Mouse (Mus musculus) hindbrain, embryonic 11.5 days (tissue): Measurements from ENCODE around the gene Pwwp2a. TPM values are rescaled to one million over a fixed set of nuclear protein-coding genes. Genes with fewer than 3 reads are reported as not detected.
A peak's percentile ranks its signal among the peaks of the same experiment; 100 is the strongest.

Experiments used
- ATAC-seq: fragments of 200-750 bp; cut with Nextera tagmentation; 2 replicates; pipeline ENCODE4 v1.8.0; 2017; ENCODE audit warnings: mild to moderate bottlenecking, moderate TSS enrichment, moderate library complexity; ENCODE audit not compliant: low FRiP score
- DNase-seq: peaks from one replicate; pipeline ENCODE4 v3.0.0-alpha.2; 2015; ENCODE audit warnings: low spot score
- H3K27ac ChIP-seq: fragments of 300-500 bp; sonication (generic); 2 replicates; pipeline ENCODE4 v1.5.1; 2014; ENCODE audit warnings: mild to moderate bottlenecking, low read depth, low read length
- H3K27me3 ChIP-seq: fragments of 300-500 bp; sonication (generic); 2 replicates; pipeline ENCODE4 v1.6.1; 2014; ENCODE audit warnings: mild to moderate bottlenecking, low read length, moderate library complexity, mixed read lengths; ENCODE audit not compliant: control insufficient read depth, insufficient read depth
- H3K36me3 ChIP-seq: fragments of 300-500 bp; sonication (generic); 2 replicates; pipeline ENCODE4 v1.6.1; 2014; ENCODE audit warnings: mild to moderate bottlenecking, low read length, moderate library complexity, mixed read lengths; ENCODE audit not compliant: control insufficient read depth, insufficient read depth
- H3K4me1 ChIP-seq: fragments of 300-500 bp; sonication (generic); replicated peaks from 2 replicates; pipeline ENCODE4 v1.6.1; 2014; ENCODE audit warnings: low read length, mixed read lengths; ENCODE audit not compliant: control insufficient read depth, insufficient read depth
- H3K4me2 ChIP-seq: fragments of 300-500 bp; sonication (generic); replicated peaks from 2 replicates; pipeline ENCODE4 v1.6.1; 2014; ENCODE audit warnings: mild to moderate bottlenecking, low read depth, low read length
- H3K4me3 ChIP-seq: fragments of 300-500 bp; sonication (generic); 2 replicates; pipeline ENCODE4 v1.5.1; 2014; ENCODE audit warnings: low read depth, low read length
- H3K9ac ChIP-seq: fragments of 300-500 bp; sonication (generic); 2 replicates; pipeline ENCODE4 v1.6.1; 2014; ENCODE audit warnings: low read depth, low read length
- H3K9me3 ChIP-seq: fragments of 300-500 bp; sonication (generic); 2 replicates; pipeline ENCODE4 v1.6.1; 2016; ENCODE audit warnings: low read length; ENCODE audit not compliant: control insufficient read depth
- WGBS: fragments of 180-500 bp; shearing (Covaris S2); extraction: QIAGEN DNeasy Blood & Tissue Kit; methylation state at CpG from one replicate; pipeline ENCODE4 v1.1.7; 2014; 5-methylcytosine and 5-hydroxymethylcytosine counted together
- polyA plus RNA-seq: library from polyadenylated mRNA; unstranded; fragments of >200 nt; fragmentation: Nextera tagmentation; extraction: Ambion mirVana; gene quantifications from 2 replicates; pipeline ENCODE4 v1.2.1, GENCODE M21; 2014

The Pwwp2a gene
- polyA plus RNA-seq, 1 experiment from 2014 or later, result 46.2 TPM

- Histone ChIP-seq H3K27me3 (no peaks in the 10 kb centered on the region), H3K27ac (peak overlapping the region; percentile 20; the same call in 1 of the 2 replicates), H3K36me3 (no peaks in the 10 kb centered on the region), H3K4me3 (no peak overlapping the region), H3K9me3 (no peaks in the 10 kb centered on the region), H3K9ac (no peak overlapping the region), H3K4me1 (no peaks in the 10 kb centered on the region), H3K4me2 (no peak overlapping the region)
- WGBS, result 34% methylated on average over 14 of the region's 14 CpGs
- DNase-seq, result peak; percentile 49
- ATAC-seq, result peak; percentile 71
Measured at GRCm38 (mm10) chr11:43653051-43653475, 28.7 kb upstream of the Pwwp2a start.

- Histone ChIP-seq H3K27me3 (no peaks in the 10 kb centered on the region), H3K9ac (no peak overlapping the region), H3K4me3 (no peak overlapping the region), H3K4me2 (no peak overlapping the region), H3K4me1 (no peaks in the 10 kb centered on the region), H3K36me3 (no peaks in the 10 kb centered on the region), H3K9me3 (no peaks in the 10 kb centered on the region), H3K27ac (no peak overlapping the region)
- 70% methylated on average over 10 of the region's 10 CpGs for WGBS
- ATAC-seq, result no peak
- DNase-seq, result no peak
Measured at GRCm38 (mm10) chr11:43656464-43656863, 25.3 kb upstream of the Pwwp2a start.

GRCm38 (mm10) chr11:43658010-43658409 is 23.8 kb upstream of the Pwwp2a start:
- WGBS, result 100% methylated on average over 1 of the region's 1 CpGs
- ATAC-seq (no peak), DNase-seq (no peak)
- H3K9ac ChIP-seq, result no peak overlapping the region
- H3K4me1 ChIP-seq, result no peaks in the 10 kb centered on the region
- H3K27ac ChIP-seq, result no peak overlapping the region
- no peaks in the 10 kb centered on the region for H3K9me3 ChIP-seq
- H3K27me3 ChIP-seq, result no peaks in the 10 kb centered on the region
- H3K4me3 ChIP-seq, result no peak overlapping the region
- H3K36me3 ChIP-seq, result no peaks in the 10 kb centered on the region
- H3K4me2 ChIP-seq, result no peak overlapping the region

GRCm38 (mm10) chr11:43667038-43667745 is 14.6 kb upstream of the Pwwp2a start:
- Histone ChIP-seq H3K9me3 (no peaks in the 10 kb centered on the region), H3K27ac (peak overlapping the region; percentile 44), H3K36me3 (no peaks in the 10 kb centered on the region), H3K4me3 (no peak overlapping the region), H3K27me3 (no peaks in the 10 kb centered on the region), H3K4me2 (no peak overlapping the region), H3K4me1 (no peaks in the 10 kb centered on the region), H3K9ac (0 out of 2 replicates have a peak overlapping the region, but pooled peaks have one; percentile 21)
- DNase-seq (peak; percentile 48), ATAC-seq (peak; percentile 80)
- WGBS, result 38% methylated on average over 19 of the region's 19 CpGs

GRCm38 (mm10) chr11:43682415-43683217 is 818 bp downstream of the Pwwp2a start:
- ATAC-seq, result peak; percentile 53
- peaks cover 3% of the 10 kb centered on the region; the same call in 1 of the 2 replicates for H3K4me1 ChIP-seq
- H3K9ac ChIP-seq, result peak overlapping the region; percentile 95
- H3K36me3 ChIP-seq, result no peaks in the 10 kb centered on the region
- peak; percentile 64 for DNase-seq
- no peaks in the 10 kb centered on the region for H3K9me3 ChIP-seq
- no peaks in the 10 kb centered on the region for H3K27me3 ChIP-seq
- H3K4me3 ChIP-seq, result peak overlapping the region; percentile 89
- peak overlapping the region; percentile 57 for H3K4me2 ChIP-seq
- WGBS, result 4% methylated on average over 28 of the region's 72 CpGs
- peak overlapping the region; percentile 95 for H3K27ac ChIP-seq

- Histone ChIP-seq H3K27me3 (no peaks in the 10 kb centered on the region), H3K4me2 (no peak overlapping the region), H3K9ac (no peak overlapping the region), H3K9me3 (no peaks in the 10 kb centered on the region), H3K27ac (no peak overlapping the region), H3K4me3 (no peak overlapping the region), H3K4me1 (no peaks in the 10 kb centered on the region), H3K36me3 (peaks cover 2% of the 10 kb centered on the region; the same call in 1 of the 2 replicates)
- no peak for ATAC-seq
- no peak for DNase-seq
- 90% methylated on average over 1 of the region's 1 CpGs for WGBS
Measured at GRCm38 (mm10) chr11:43688850-43689249, 7.1 kb downstream of the Pwwp2a start.

GRCm38 (mm10) chr11:43696623-43697022 is 14.8 kb downstream of the Pwwp2a start:
- peaks cover 3% of the 10 kb centered on the region; the same call in 1 of the 2 replicates for H3K36me3 ChIP-seq
- no peak overlapping the region for H3K9ac ChIP-seq
- no peak overlapping the region for H3K4me2 ChIP-seq
- no peak overlapping the region for H3K27ac ChIP-seq
- H3K4me1 ChIP-seq, result no peaks in the 10 kb centered on the region
- no peaks in the 10 kb centered on the region for H3K9me3 ChIP-seq
- DNase-seq (no peak), ATAC-seq (no peak)
- H3K27me3 ChIP-seq, result no peaks in the 10 kb centered on the region
- H3K4me3 ChIP-seq, result no peak overlapping the region
- 83% methylated on average over 4 of the region's 4 CpGs for WGBS

GRCm38 (mm10) chr11:43698621-43699020 is 16.8 kb downstream of the Pwwp2a start:
- no peak for ATAC-seq
- H3K9ac ChIP-seq, result no peak overlapping the region
- peaks cover 3% of the 10 kb centered on the region; the same call in 1 of the 2 replicates for H3K36me3 ChIP-seq
- no peak overlapping the region for H3K27ac ChIP-seq
- no peaks in the 10 kb centered on the region for H3K4me1 ChIP-seq
- no peaks in the 10 kb centered on the region for H3K27me3 ChIP-seq
- no peak overlapping the region for H3K4me2 ChIP-seq
- no peak overlapping the region for H3K4me3 ChIP-seq
- DNase-seq, result no peak
- 88% methylated on average over 5 of the region's 5 CpGs for WGBS
- H3K9me3 ChIP-seq, result no peaks in the 10 kb centered on the region
